Mouse (Mus musculus) embryonic fibroblast, embryonic 13.5 days (primary cell): ENCODE data around the gene Atp2b1. TPM values are rescaled to one million over a fixed set of nuclear protein-coding genes. Genes with fewer than 3 reads are reported as not detected.

ENCODE experiments used
- H3K27ac ChIP-seq: 2 replicates; pipeline ENCODE4 v1.5.1; 2012; ENCODE audit warnings: low read length, control low read depth, inconsistent platforms; ENCODE audit not compliant: insufficient read depth
- H3K4me1 ChIP-seq: 2 replicates; pipeline ENCODE4 v1.6.1; 2011; ENCODE audit warnings: low read length; ENCODE audit not compliant: control insufficient read depth, insufficient read depth
- H3K4me3 ChIP-seq: 2 replicates; pipeline ENCODE4 v1.5.1; 2011; ENCODE audit warnings: mild to moderate bottlenecking, control low read depth, low read length; ENCODE audit not compliant: insufficient read depth
- CTCF ChIP-seq: IDR thresholded peaks from 2 replicates; pipeline ENCODE4 v1.5.1; 2011; ENCODE audit warnings: mild to moderate bottlenecking, control low read depth, low read length, moderate library complexity, borderline replicate concordance; ENCODE audit not compliant: insufficient read depth
- POLR2A ChIP-seq: IDR thresholded peaks from 2 replicates; pipeline ENCODE4 v1.6.1; 2011; ENCODE audit warnings: low read depth, mild to moderate bottlenecking, control low read depth, low read length, moderate library complexity
- polyA plus RNA-seq: library from polyadenylated mRNA; stranded (reverse); fragments of >200 nt; gene quantifications from 2 replicates; pipeline ENCODE4 v1.2.4, GENCODE M21; 2011; ENCODE audit warnings: low read depth; ENCODE audit not compliant: missing spikeins, insufficient read length

Gene Atp2b1
- polyA plus RNA-seq, 1 experiment, result 93.0 TPM

GRCm38 (mm10) chr10:98915398-98915931, 1.3 kb downstream of the Atp2b1 start:
- peak overlapping the region; percentile 97 for H3K4me3 ChIP-seq
- no peak overlapping the region for H3K27ac ChIP-seq
- TF ChIP-seq POLR2A (no peak), CTCF (no peak)
- peaks cover 3% of the 10 kb centered on the region; the same call in 1 of the 2 replicates for H3K4me1 ChIP-seq

GRCm38 (mm10) chr10:98916011-98916780, 2.0 kb downstream of the Atp2b1 start:
- H3K4me3 ChIP-seq, result peak overlapping the region; percentile 97

GRCm38 (mm10) chr10:98916781-98917340, 2.7 kb downstream of the Atp2b1 start:
- no peak for TF ChIP-seq POLR2A
- no peak for TF ChIP-seq CTCF
- H3K4me1 ChIP-seq, result peaks cover 3% of the 10 kb centered on the region; the same call in 1 of the 2 replicates
- H3K4me3 ChIP-seq, result peak overlapping the region; percentile 97
- H3K27ac ChIP-seq, result no peak overlapping the region

More at GRCm38 (mm10) chr10:98916011-98916780, 2.0 kb downstream of the Atp2b1 start:
- TF ChIP-seq CTCF, result no peak
- no peak for TF ChIP-seq POLR2A
- no peak overlapping the region for H3K27ac ChIP-seq
- peaks cover 3% of the 10 kb centered on the region; the same call in 1 of the 2 replicates for H3K4me1 ChIP-seq

DNA sequence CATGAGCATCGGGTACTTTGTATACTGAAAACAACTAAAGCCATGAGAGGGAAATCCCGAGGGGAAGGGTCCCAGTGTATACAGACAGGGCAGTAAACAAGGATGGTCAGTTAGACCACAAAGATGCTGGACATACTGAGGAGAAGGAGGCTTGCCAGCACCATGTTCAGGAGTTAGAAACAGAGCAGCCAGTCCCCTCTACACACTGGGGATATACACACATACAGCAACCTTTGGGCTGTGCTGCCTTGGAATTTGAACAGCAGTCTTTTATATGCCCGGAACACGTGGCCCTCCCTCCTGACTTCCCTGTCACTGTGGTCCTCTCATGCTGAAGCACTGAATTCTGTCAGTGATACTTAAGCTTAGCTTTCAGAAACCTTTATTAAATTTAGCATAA, 10.9 kb downstream of the Atp2b1 start:
- H3K4me3 ChIP-seq, result no peak overlapping the region
- TF ChIP-seq CTCF (no peak), POLR2A (no peak)
- no peak overlapping the region for H3K27ac ChIP-seq
- peaks cover 6% of the 10 kb centered on the region; the same call in 1 of the 2 replicates for H3K4me1 ChIP-seq

DNA sequence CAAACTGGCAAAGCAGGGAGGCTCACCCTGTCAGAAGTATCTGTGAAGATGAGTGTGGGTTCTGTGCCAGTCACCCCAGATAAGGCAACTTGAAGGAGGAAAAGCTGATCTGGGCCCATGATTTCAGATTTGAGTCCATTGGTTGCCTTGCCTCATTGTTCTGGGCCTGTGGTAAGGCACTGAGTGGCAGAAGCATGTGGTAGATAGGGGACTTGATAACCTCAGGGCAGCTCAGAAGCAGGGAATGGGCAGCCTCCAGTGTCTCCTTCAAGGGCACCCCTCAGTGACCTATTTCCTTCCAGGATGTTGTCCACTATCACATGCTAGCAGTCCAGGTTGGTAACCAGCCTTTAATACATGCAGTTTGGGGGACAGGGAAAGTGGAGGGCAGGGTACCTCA, 12.8 kb downstream of the Atp2b1 start:
- Histone ChIP-seq H3K27ac (no peak overlapping the region), H3K4me1 (peaks cover 6% of the 10 kb centered on the region; the same call in 1 of the 2 replicates), H3K4me3 (no peak overlapping the region)
- no peak for TF ChIP-seq CTCF
- TF ChIP-seq POLR2A, result no peak

DNA sequence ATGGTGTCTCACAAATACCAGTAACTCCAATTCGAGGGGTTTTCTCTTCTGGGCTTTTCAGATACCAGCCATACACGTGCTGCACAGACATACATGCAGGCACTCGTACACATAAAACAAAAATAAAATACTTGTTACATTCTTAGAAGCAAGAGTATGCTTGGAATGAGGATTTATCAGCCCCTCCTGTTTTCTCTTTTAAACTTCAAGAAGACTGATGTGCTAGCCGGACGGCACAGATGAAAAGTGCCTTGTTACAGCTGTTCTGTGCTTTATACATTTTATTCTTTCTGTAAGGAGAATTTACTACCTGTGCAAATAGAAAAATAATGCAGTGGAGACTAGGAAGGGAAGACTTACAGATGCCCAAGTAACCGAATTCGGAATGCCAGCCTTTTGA, 15.2 kb downstream of the Atp2b1 start:
- TF ChIP-seq CTCF (no peak), POLR2A (no peak)
- H3K27ac ChIP-seq, result peak overlapping the region; percentile 8; the same call in 1 of the 2 replicates
- no peak overlapping the region for H3K4me3 ChIP-seq
- peaks cover 6% of the 10 kb centered on the region; the same call in 1 of the 2 replicates for H3K4me1 ChIP-seq

GRCm38 (mm10) chr10:98930143-98930542, 15.9 kb downstream of the Atp2b1 start:
- TF ChIP-seq POLR2A, result no peak
- no peak for TF ChIP-seq CTCF
- Histone ChIP-seq H3K4me3 (no peak overlapping the region), H3K27ac (no peak overlapping the region), H3K4me1 (peaks cover 6% of the 10 kb centered on the region; the same call in 1 of the 2 replicates)

DNA sequence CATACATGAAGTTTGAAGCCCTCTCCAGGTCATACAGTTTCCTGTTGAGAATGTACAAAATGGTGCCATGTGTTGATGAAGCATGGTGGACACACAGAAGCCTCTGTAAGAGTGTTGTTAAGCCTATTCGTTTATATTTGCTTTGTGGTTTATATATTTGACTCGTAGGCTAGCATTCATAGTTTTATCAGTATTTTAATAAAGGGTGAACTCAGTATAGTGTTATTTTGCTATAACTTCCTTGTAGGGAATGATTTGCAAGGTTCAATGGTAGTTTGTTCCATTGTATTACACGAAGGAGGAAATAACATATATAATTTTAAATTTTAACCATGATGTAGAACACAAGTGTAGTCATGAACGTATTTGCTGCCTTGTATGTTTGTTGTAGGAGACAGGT, 25.9 kb downstream of the Atp2b1 start:
- TF ChIP-seq CTCF, result no peak
- TF ChIP-seq POLR2A, result no peak
- H3K4me3 ChIP-seq, result no peak overlapping the region
- H3K4me1 ChIP-seq, result peaks cover 4% of the 10 kb centered on the region
- H3K27ac ChIP-seq, result no peak overlapping the region

- H3K4me1 ChIP-seq, result peaks cover 4% of the 10 kb centered on the region
- H3K27ac ChIP-seq, result no peak overlapping the region
- H3K4me3 ChIP-seq, result no peak overlapping the region
- no peak for TF ChIP-seq POLR2A
- TF ChIP-seq CTCF, result no peak
These were observed 26.6 kb downstream of the Atp2b1 start for GRCm38 (mm10) chr10:98940799-98941198.

- no peak overlapping the region for H3K4me3 ChIP-seq
- no peak overlapping the region for H3K27ac ChIP-seq
- TF ChIP-seq POLR2A, result no peak
- no peak for TF ChIP-seq CTCF
- peaks cover 6% of the 10 kb centered on the region for H3K4me1 ChIP-seq
These were observed 27.8 kb downstream of the Atp2b1 start for GRCm38 (mm10) chr10:98941991-98942390.
